Mouse (Mus musculus) left cerebral cortex, postnatal 36 days (tissue): ENCODE measurements around the gene Olfr828. TPM values are rescaled to one million over a fixed set of nuclear protein-coding genes. Genes with fewer than 3 reads are reported as not detected.

ENCODE experiments used
- DNase-seq, 2 experiments: peaks; one replicate each; pipeline ENCODE4 v3.0.0; 2021 to 2022; ENCODE audit warnings: low spot score in 2 of 2, mixed read lengths in 1 of 2
- intact Hi-C: fragments of 180-260 bp; cut with DNase I; formaldehyde crosslinking; loops from one replicate; pipeline ENCODE4 v1.15.1; 2025
- total RNA-seq, 2 experiments: library from RNA; stranded (reverse); gene quantifications; 2 replicates each; pipeline ENCODE4 v1.2.3; 2021

Olfr828 gene
- total RNA-seq, result not detected

- intact Hi-C loops, result no loop called here
- DNase-seq, result no peak
Measured at GRCm38 (mm10) chr9:18819426-18819825, at the start of gene Olfr828. Olfr828 (minus strand) TSS chr9:18819526.

GRCm38 (mm10) chr9:18854633-18855032 lies 35.3 kb upstream of the Olfr828 start, which contains the start of gene Olfr829:
Olfr829 (plus strand) TSS chr9:18854933.
- DNase-seq, result no peak
- intact Hi-C loops, result no loop called here

- intact Hi-C loops, result no loop called here
- DNase-seq, result no peak
Measured at GRCm38 (mm10) chr9:18785316-18785715, 34.0 kb downstream of the Olfr828 start.

- intact Hi-C loops, result no loop called here
- peak; percentile 7 to 40 for DNase-seq
Measured at GRCm38 (mm10) chr9:18779476-18779875, 39.9 kb downstream of the Olfr828 start.

GRCm38 (mm10) chr9:18778981-18779380 lies 40.3 kb downstream of the Olfr828 start:
- intact Hi-C loops, result no loop called here
- DNase-seq, result no peak

Other genes starting within 250 kb of the Olfr828 start
- gene Muc16, start 145.0 kb downstream of the Olfr828 start, total RNA-seq, result not detected
- not detected for gene Olfr24, start 55.5 kb downstream of the Olfr828 start, total RNA-seq
- gene Olfr829, start 35.4 kb upstream of the Olfr828 start, total RNA-seq, result not detected
- not detected for gene Olfr830, start 55.2 kb upstream of the Olfr828 start, total RNA-seq
- gene Olfr832, start 117.6 kb upstream of the Olfr828 start, total RNA-seq, result not detected
- not detected for gene Olfr834, start 168.5 kb upstream of the Olfr828 start, total RNA-seq
- not detected for gene Olfr835, start 213.2 kb upstream of the Olfr828 start, total RNA-seq